Mouse (Mus musculus) G1E (cell line): ENCODE data around the gene V1ra8.

Source experiments
- CTCF ChIP-seq: IDR thresholded peaks from 2 replicates; pipeline ENCODE4 v1.5.1; 2012; ENCODE audit warnings: low read depth, low read length, inconsistent platforms, mixed read lengths
- GATA1 ChIP-seq: IDR thresholded peaks from 2 replicates; pipeline ENCODE4 v1.6.1; 2012; ENCODE audit warnings: borderline replicate concordance, low read length, inconsistent platforms, mixed read lengths
- GATA2 ChIP-seq: IDR thresholded peaks from 2 replicates; pipeline ENCODE4 v1.6.1; 2012; ENCODE audit warnings: low read depth, low read length, inconsistent platforms, borderline replicate concordance
- POLR2AphosphoS5 ChIP-seq: IDR thresholded peaks from 2 replicates; pipeline ENCODE4 v1.6.1; 2012; ENCODE audit warnings: low read depth, low read length, inconsistent platforms; ENCODE audit not compliant: insufficient replicate concordance
- TAL1 ChIP-seq: conservative IDR thresholded peaks from 2 replicates; pipeline ENCODE4 v1.6.1; 2012; ENCODE audit warnings: low read depth, low read length, inconsistent platforms, mixed read lengths

- no peak for TF ChIP-seq CTCF
- no peak for TF ChIP-seq TAL1
- TF ChIP-seq GATA1 = no peak
- no peak for TF ChIP-seq POLR2AphosphoS5
- TF ChIP-seq GATA2 = no peak
Observed at GRCm38 (mm10) chr6:90224338-90224737, 21.7 kb downstream of the V1ra8 start, which contains the start of gene Vmn1r53.
